Mouse (Mus musculus) cortical plate, adult 2 months (tissue): Measurements from ENCODE around the gene Spice1.

Experiments
- CTCF ChIP-seq: fragments of 200-500 bp; IDR thresholded peaks from 2 replicates; pipeline ENCODE4 v1.5.1; 2011; ENCODE audit warnings: mild to moderate bottlenecking, control low read depth, low read length; ENCODE audit not compliant: insufficient read depth; ENCODE audit errors: extremely low read depth
- POLR2A ChIP-seq: fragments of 200-500 bp; IDR thresholded peaks from 2 replicates; pipeline ENCODE4 v1.6.1; 2011; ENCODE audit warnings: mild to moderate bottlenecking, low read length, control low read depth; ENCODE audit not compliant: insufficient read depth; ENCODE audit errors: extremely low read depth

DNA sequence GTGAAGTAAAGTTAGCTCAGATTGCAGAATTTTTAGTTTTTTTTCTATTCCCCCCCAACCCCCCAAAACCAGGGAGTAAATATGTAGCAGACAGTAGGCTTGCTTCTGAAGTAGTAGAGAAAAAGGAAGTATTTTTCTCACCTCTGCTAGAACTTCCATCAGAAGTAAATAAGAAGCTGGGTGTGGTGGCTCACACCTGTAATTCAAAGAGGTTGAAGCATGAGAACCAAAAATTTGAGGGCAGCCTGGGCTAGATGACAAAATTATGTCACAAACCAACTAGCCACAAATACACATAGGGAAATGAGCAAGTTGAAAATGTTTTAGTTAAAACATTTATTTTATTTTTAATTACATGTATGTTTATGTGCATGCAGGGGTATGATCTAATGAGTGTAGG is 9.4 kb upstream of the Spice1 start:
- TF ChIP-seq CTCF (no peak), POLR2A (no peak)
